22 mouse cellular contexts compared by ENCODE assay signal in genomic region chr2:34253627-34254026, GRCm38 (mm10).
DNase-seq lines count a peak whose midpoint lies in the region; ATAC-seq and TF ChIP-seq lines count a peak whose summit lies in the region.
"Had no signal": no experiment of that assay in that cellular context is flagged by ENCODE, and none has a peak within 500 bp of the region (broad histone marks: within the 10 kb centered on the region; RNA-seq: fewer than 3 reads in every experiment).

No protein-coding gene starts in this region.

- H3K4me1 ChIP-seq in hindbrain, embryonic 13.5 days (replicated peaks) = peaks cover 72% of the 10 kb centered on the region
- H3K4me1 ChIP-seq in hindbrain, embryonic 11.5 days (replicated peaks; ENCODE audit: control insufficient read depth, insufficient read depth, low read length) = no peaks in the 10 kb centered on the region; the same call in 1 of the 2 replicates
- peaks cover 56% of the 10 kb centered on the region for H3K4me1 ChIP-seq in lung, embryonic 14.5 days (ENCODE audit: insufficient read depth)
- H3K4me1 ChIP-seq in embryonic facial prominence, embryonic 12.5 days = peaks cover 26% of the 10 kb centered on the region

- no peak for ATAC-seq in hindbrain, embryonic 13.5 days (ENCODE audit: low FRiP score)
- no peak for ATAC-seq in hindbrain, embryonic 11.5 days (ENCODE audit: low FRiP score)
- peak; percentile 34; the same call in 1 of the 2 replicates for ATAC-seq in lung, embryonic 14.5 days (ENCODE audit: insufficient read depth)
- ATAC-seq in embryonic facial prominence, embryonic 12.5 days (ENCODE audit: insufficient number of reproducible peaks, insufficient read depth, low FRiP score, low TSS enrichment) = no peak
- ATAC-seq: activated CD4-positive, CD25-positive, alpha-beta regulatory T cell, adult 4 months; intestine, embryonic 16.5 days; midbrain, embryonic 15.5 days had no signal

- H3K9me3 ChIP-seq in hindbrain, embryonic 13.5 days = no peaks in the 10 kb centered on the region
- H3K9me3 ChIP-seq in hindbrain, embryonic 11.5 days (ENCODE audit: control insufficient read depth, low read length) = no peaks in the 10 kb centered on the region
- no peaks in the 10 kb centered on the region for H3K9me3 ChIP-seq in lung, embryonic 14.5 days (ENCODE audit: low read depth, low read length)
- H3K9me3 ChIP-seq in embryonic facial prominence, embryonic 12.5 days = no peaks in the 10 kb centered on the region
- H3K9me3 ChIP-seq: heart, embryonic 10.5 days; megakaryocyte, embryonic 14.5 days; midbrain, embryonic 15.5 days; neural tube, embryonic 12.5 days had no signal

- no peaks in the 10 kb centered on the region for H3K36me3 ChIP-seq in hindbrain, embryonic 13.5 days
- H3K36me3 ChIP-seq in hindbrain, embryonic 11.5 days (ENCODE audit: control insufficient read depth, insufficient read depth, low read length) = no peaks in the 10 kb centered on the region
- H3K36me3 ChIP-seq in lung, embryonic 14.5 days (ENCODE audit: insufficient read depth) = no peaks in the 10 kb centered on the region
- no peaks in the 10 kb centered on the region for H3K36me3 ChIP-seq in embryonic facial prominence, embryonic 12.5 days
- H3K36me3 ChIP-seq: heart, embryonic 10.5 days; midbrain, embryonic 15.5 days; neural tube, embryonic 12.5 days had no signal

- H3K4me3 ChIP-seq in hindbrain, embryonic 13.5 days = no peak overlapping the region
- H3K4me3 ChIP-seq in hindbrain, embryonic 11.5 days (ENCODE audit: low read depth, low read length) = no peak overlapping the region
- H3K4me3 ChIP-seq in lung, embryonic 14.5 days (ENCODE audit: low read depth, low read length) = no peak overlapping the region
- no peak overlapping the region for H3K4me3 ChIP-seq in embryonic facial prominence, embryonic 12.5 days
- H3K4me3 ChIP-seq: heart, embryonic 10.5 days; megakaryocyte, embryonic 14.5 days; midbrain, embryonic 15.5 days; neural tube, embryonic 12.5 days had no signal

- peak overlapping the region; percentile 49 for H3K27ac ChIP-seq in hindbrain, embryonic 13.5 days
- H3K27ac ChIP-seq in hindbrain, embryonic 11.5 days (ENCODE audit: low read depth, low read length) = no peak overlapping the region
- peak overlapping the region; percentile 64 for H3K27ac ChIP-seq in lung, embryonic 14.5 days (ENCODE audit: low read depth)
- 0 out of 2 replicates have a peak overlapping the region, but pooled peaks have one; percentile 19 for H3K27ac ChIP-seq in embryonic facial prominence, embryonic 12.5 days
- H3K27ac ChIP-seq: heart, embryonic 10.5 days; neural tube, embryonic 12.5 days had no signal

- H3K27me3 ChIP-seq in hindbrain, embryonic 13.5 days = no peaks in the 10 kb centered on the region
- H3K27me3 ChIP-seq in hindbrain, embryonic 11.5 days (ENCODE audit: control insufficient read depth, insufficient read depth, low read length) = no peaks in the 10 kb centered on the region
- H3K27me3 ChIP-seq in lung, embryonic 14.5 days (ENCODE audit: insufficient read depth, low read length) = no peaks in the 10 kb centered on the region
- no peaks in the 10 kb centered on the region for H3K27me3 ChIP-seq in embryonic facial prominence, embryonic 12.5 days
- H3K27me3 ChIP-seq: midbrain, embryonic 15.5 days; neural tube, embryonic 12.5 days had no signal

- TF ChIP-seq CTCF in lung, embryonic 14.5 days (IDR thresholded peaks at IDR 0.05; ENCODE audit: low read depth) = no peak

- H3K4me2 ChIP-seq in hindbrain, embryonic 13.5 days = no peak overlapping the region
- no peak overlapping the region for H3K4me2 ChIP-seq in hindbrain, embryonic 11.5 days (replicated peaks; ENCODE audit: low read depth, low read length)
- peak overlapping the region; percentile 24; the same call in 1 of the 2 replicates for H3K4me2 ChIP-seq in lung, embryonic 14.5 days
- H3K4me2 ChIP-seq in embryonic facial prominence, embryonic 12.5 days (replicated peaks) = no peak overlapping the region
- H3K4me2 ChIP-seq: midbrain, embryonic 15.5 days; neural tube, embryonic 12.5 days had no signal

- WGBS in hindbrain, embryonic 13.5 days = 33% methylated on average over 1 of the region's 1 CpGs
- 41% methylated on average over 1 of the region's 1 CpGs for WGBS in hindbrain, embryonic 11.5 days
- 0% methylated on average over 1 of the region's 1 CpGs for WGBS in lung, embryonic 14.5 days
- WGBS in embryonic facial prominence, embryonic 12.5 days = 8% methylated on average over 1 of the region's 1 CpGs

- H3K9ac ChIP-seq in hindbrain, embryonic 13.5 days = no peak overlapping the region
- no peak overlapping the region for H3K9ac ChIP-seq in hindbrain, embryonic 11.5 days (ENCODE audit: low read depth, low read length)
- no peak overlapping the region for H3K9ac ChIP-seq in lung, embryonic 14.5 days
- no peak overlapping the region for H3K9ac ChIP-seq in embryonic facial prominence, embryonic 12.5 days
- H3K9ac ChIP-seq: midbrain, embryonic 15.5 days; neural tube, embryonic 12.5 days had no signal

- peak; percentile 34 for DNase-seq in embryo, embryonic 11 days
- DNase-seq in embryo, embryonic 10.5 days (ENCODE audit: low spot score) = no peak
- DNase-seq in hindbrain, embryonic 11.5 days (ENCODE audit: low spot score) = no peak
- peak; percentile 72 for DNase-seq in lung, embryonic 14.5 days
- no peak for DNase-seq in lung, adult 18-20 months
- DNase-seq in right cerebral cortex, adult 18-20 months = no peak
- DNase-seq: adrenal gland, adult 8-10 months; cerebellum, adult 11-12 months; cerebellum, postnatal 14 days; gastrocnemius, postnatal 10 days; kidney, adult 9 months; layer of hippocampus, postnatal 36 days; right cerebral cortex, postnatal 25 days; spleen, adult 18-20 months had no signal

Comparison
In these comparisons a context has a peak if more than half of its experiments do, and no peak if none do; other contexts are left out.
1. DNase-seq: peak in embryo, embryonic 11 days (single experiment) and lung, embryonic 14.5 days (single experiment); none in embryo, embryonic 10.5 days (single experiment), hindbrain, embryonic 11.5 days (single experiment), lung, adult 18-20 months (0 of 2) and right cerebral cortex, adult 18-20 months (single experiment).